Mouse (Mus musculus) midbrain, embryonic 15.5 days (tissue): Measurements from ENCODE around the gene Gm11938. TPM values are rescaled to one million over a fixed set of nuclear protein-coding genes. Genes with fewer than 3 reads are reported as not detected.
"Not testable (repeated sequence)": the region's sequence is repeated elsewhere in the genome, so short reads cannot be mapped to it uniquely, and the experiment has no call there.

ENCODE experiments used
- ATAC-seq: fragments of 200-750 bp; cut with Nextera tagmentation; replicated peaks from 2 replicates; pipeline ENCODE4 v1.8.0; 2017; ENCODE audit warnings: moderate TSS enrichment
- H3K27ac ChIP-seq: fragments of 300-500 bp; sonication (generic); 2 replicates; pipeline ENCODE4 v1.5.1; 2015; ENCODE audit warnings: mild to moderate bottlenecking, inconsistent platforms
- H3K27me3 ChIP-seq: fragments of 300-500 bp; sonication (generic); replicated peaks from 2 replicates; pipeline ENCODE4 v1.6.1; 2015; ENCODE audit warnings: inconsistent platforms
- H3K36me3 ChIP-seq: fragments of 300-500 bp; sonication (generic); replicated peaks from 2 replicates; pipeline ENCODE4 v1.6.1; 2015; ENCODE audit warnings: inconsistent platforms
- H3K4me1 ChIP-seq: fragments of 300-500 bp; sonication (generic); 2 replicates; pipeline ENCODE4 v1.6.1; 2015; ENCODE audit warnings: inconsistent platforms
- H3K4me2 ChIP-seq: fragments of 300-500 bp; sonication (generic); 2 replicates; pipeline ENCODE4 v1.6.1; 2015; ENCODE audit warnings: inconsistent platforms, mild to moderate bottlenecking, moderate library complexity
- H3K4me3 ChIP-seq: fragments of 300-500 bp; sonication (generic); 2 replicates; pipeline ENCODE4 v1.5.1; 2015; ENCODE audit warnings: mild to moderate bottlenecking, inconsistent platforms
- H3K9ac ChIP-seq: fragments of 300-500 bp; sonication (generic); 2 replicates; pipeline ENCODE4 v1.6.1; 2015; ENCODE audit warnings: mild to moderate bottlenecking, inconsistent platforms
- H3K9me3 ChIP-seq: fragments of 300-500 bp; sonication (generic); 2 replicates; pipeline ENCODE4 v1.6.1; 2016; ENCODE audit warnings: inconsistent platforms
- WGBS: fragments of 180-500 bp; shearing (Covaris S2); methylation state at CpG from one replicate; pipeline ENCODE4 v1.1.7; 2015; ENCODE audit warnings: mixed read lengths; 5-methylcytosine and 5-hydroxymethylcytosine counted together
- polyA plus RNA-seq: library from polyadenylated mRNA; unstranded; fragments of >200 nt; fragmentation: Nextera tagmentation; extraction: Ambion mirVana; gene quantifications from 2 replicates; pipeline ENCODE4 v1.2.1, GENCODE M21; 2015

Gm11938 gene
- not detected in 2 replicates for polyA plus RNA-seq

- H3K9me3 ChIP-seq, H3K36me3 ChIP-seq, H3K4me1 ChIP-seq, H3K9ac ChIP-seq, ATAC-seq, H3K27ac ChIP-seq, H3K4me2 ChIP-seq, H3K27me3 ChIP-seq, H3K4me3 ChIP-seq: not testable (repeated sequence)
- 78% methylated on average over 1 of the region's 1 CpGs for WGBS
Measured at GRCm38 (mm10) chr11:99603208-99603607, at the start of gene Gm11938. TSS of gene Gm11938 (minus strand) at chr11:99603308.

GRCm38 (mm10) chr11:99650136-99650535 lies 47.0 kb upstream of the Gm11938 start, which contains the start of gene Gm11555:
TSS of gene Gm11555 (minus strand) at chr11:99650236.
- ATAC-seq, result no peak
- WGBS, result 81% methylated on average over 2 of the region's 2 CpGs

GRCm38 (mm10) chr11:99646444-99646843 lies 43.3 kb upstream of the Gm11938 start:
- no peaks in the 10 kb centered on the region for H3K4me1 ChIP-seq
- H3K4me3 ChIP-seq, result no peak overlapping the region
- no peak overlapping the region for H3K27ac ChIP-seq
- no peak overlapping the region for H3K4me2 ChIP-seq
- 91% methylated on average over 15 of the region's 15 CpGs for WGBS
- H3K9ac ChIP-seq, result no peak overlapping the region
- ATAC-seq, result no peak
- H3K9me3 ChIP-seq, result no peaks in the 10 kb centered on the region
- H3K27me3 ChIP-seq, result no peaks in the 10 kb centered on the region
- H3K36me3 ChIP-seq, result no peaks in the 10 kb centered on the region

More at GRCm38 (mm10) chr11:99650136-99650535, 47.0 kb upstream of the Gm11938 start, which contains the start of gene Gm11555:
- Histone ChIP-seq H3K4me1 (no peaks in the 10 kb centered on the region), H3K9ac (no peak within 1 kb of the TSS), H3K9me3 (no peaks in the 10 kb centered on the region), H3K36me3 (no peaks in the 10 kb centered on the region), H3K4me3 (no peak within 1 kb of the TSS), H3K4me2 (no peak within 1 kb of the TSS), H3K27me3 (no peaks in the 10 kb centered on the region), H3K27ac (no peak within 1 kb of the TSS)

GRCm38 (mm10) chr11:99644351-99644750 lies 41.2 kb upstream of the Gm11938 start:
- Histone ChIP-seq H3K27ac (no peak overlapping the region), H3K9ac (no peak overlapping the region), H3K27me3 (no peaks in the 10 kb centered on the region), H3K36me3 (no peaks in the 10 kb centered on the region), H3K4me2 (no peak overlapping the region), H3K4me3 (no peak overlapping the region), H3K4me1 (no peaks in the 10 kb centered on the region), H3K9me3 (no peaks in the 10 kb centered on the region)
- 70% methylated on average over 3 of the region's 3 CpGs for WGBS
- ATAC-seq, result no peak

GRCm38 (mm10) chr11:99643635-99644139 lies 40.6 kb upstream of the Gm11938 start, which contains the start of gene Krtap4-7:
TSS of gene Krtap4-7 (minus strand) at chr11:99644089.
- not testable (repeated sequence) for H3K36me3 ChIP-seq, ATAC-seq, H3K4me2 ChIP-seq, H3K27me3 ChIP-seq, H3K9me3 ChIP-seq, H3K27ac ChIP-seq, H3K4me3 ChIP-seq, H3K9ac ChIP-seq, H3K4me1 ChIP-seq
- 89% methylated on average over 9 of the region's 9 CpGs for WGBS

- ATAC-seq, result no peak
- WGBS, result 55% methylated on average over 1 of the region's 1 CpGs
Measured at GRCm38 (mm10) chr11:99640926-99641325, 37.8 kb upstream of the Gm11938 start.

GRCm38 (mm10) chr11:99637086-99637485 lies 34.0 kb upstream of the Gm11938 start:
- 0 out of 2 replicates have a peak, but pooled peaks cover 5% of the 10 kb centered on the region for H3K4me1 ChIP-seq
- no peak overlapping the region for H3K27ac ChIP-seq
- H3K36me3 ChIP-seq, result no peaks in the 10 kb centered on the region
- no peak overlapping the region for H3K4me2 ChIP-seq
- H3K9me3 ChIP-seq, result no peaks in the 10 kb centered on the region
- ATAC-seq, result no peak
- no peak overlapping the region for H3K4me3 ChIP-seq
- H3K9ac ChIP-seq, result no peak overlapping the region
- H3K27me3 ChIP-seq, result no peaks in the 10 kb centered on the region
- WGBS, result 73% methylated on average over 1 of the region's 1 CpGs

More at GRCm38 (mm10) chr11:99640926-99641325, 37.8 kb upstream of the Gm11938 start:
- Histone ChIP-seq H3K9ac (no peak overlapping the region), H3K27ac (no peak overlapping the region), H3K27me3 (no peaks in the 10 kb centered on the region), H3K9me3 (no peaks in the 10 kb centered on the region), H3K4me1 (no peaks in the 10 kb centered on the region), H3K4me2 (no peak overlapping the region), H3K36me3 (no peaks in the 10 kb centered on the region), H3K4me3 (no peak overlapping the region)

- no peak within 1 kb of the TSS for H3K4me2 ChIP-seq
- H3K9ac ChIP-seq, result no peak within 1 kb of the TSS
- no peaks in the 10 kb centered on the region for H3K27me3 ChIP-seq
- H3K4me3 ChIP-seq, result no peak within 1 kb of the TSS
- ATAC-seq, result no peak
- H3K36me3 ChIP-seq, result no peaks in the 10 kb centered on the region
- WGBS, result 42% methylated on average over 8 of the region's 8 CpGs
- H3K4me1 ChIP-seq, result 0 out of 2 replicates have a peak, but pooled peaks cover 5% of the 10 kb centered on the region
- H3K27ac ChIP-seq, result no peak within 1 kb of the TSS
- H3K9me3 ChIP-seq, result no peaks in the 10 kb centered on the region
Measured at GRCm38 (mm10) chr11:99634653-99635134, 31.6 kb upstream of the Gm11938 start, which contains the start of gene Krtap4-2. TSS of gene Krtap4-2 (minus strand) at chr11:99635084.

- H3K27ac ChIP-seq, result no peak overlapping the region
- no peaks in the 10 kb centered on the region for H3K27me3 ChIP-seq
- no peak overlapping the region for H3K4me2 ChIP-seq
- 0 out of 2 replicates have a peak, but pooled peaks cover 5% of the 10 kb centered on the region for H3K4me1 ChIP-seq
- 84% methylated on average over 2 of the region's 2 CpGs for WGBS
- H3K4me3 ChIP-seq, result no peak overlapping the region
- ATAC-seq, result no peak
- H3K9ac ChIP-seq, result no peak overlapping the region
- H3K36me3 ChIP-seq, result no peaks in the 10 kb centered on the region
- no peaks in the 10 kb centered on the region for H3K9me3 ChIP-seq
Measured at GRCm38 (mm10) chr11:99633293-99633692, 30.2 kb upstream of the Gm11938 start.

GRCm38 (mm10) chr11:99630890-99631289 lies 27.8 kb upstream of the Gm11938 start:
- Histone ChIP-seq H3K27me3 (no peaks in the 10 kb centered on the region), H3K4me1 (0 out of 2 replicates have a peak, but pooled peaks cover 5% of the 10 kb centered on the region), H3K4me3 (no peak overlapping the region), H3K36me3 (no peaks in the 10 kb centered on the region), H3K9me3 (no peaks in the 10 kb centered on the region), H3K4me2 (no peak overlapping the region), H3K9ac (no peak overlapping the region), H3K27ac (no peak overlapping the region)
- ATAC-seq, result no peak
- WGBS, result 80% methylated on average over 3 of the region's 3 CpGs

GRCm38 (mm10) chr11:99628138-99628537 lies 25.0 kb upstream of the Gm11938 start, which contains the start of gene Krtap4-1:
TSS of gene Krtap4-1 (minus strand) at chr11:99628238.
- Histone ChIP-seq H3K36me3 (no peaks in the 10 kb centered on the region), H3K4me3 (no peak within 1 kb of the TSS), H3K9ac (no peak within 1 kb of the TSS), H3K27me3 (no peaks in the 10 kb centered on the region), H3K4me2 (no peak within 1 kb of the TSS), H3K27ac (no peak within 1 kb of the TSS), H3K9me3 (no peaks in the 10 kb centered on the region), H3K4me1 (no peaks in the 10 kb centered on the region)
- WGBS, result 82% methylated on average over 4 of the region's 4 CpGs
- ATAC-seq, result no peak

GRCm38 (mm10) chr11:99620335-99620734 lies 17.2 kb upstream of the Gm11938 start, which contains the start of gene Gm11562:
TSS of gene Gm11562 (minus strand) at chr11:99620435.
- no peak within 1 kb of the TSS for H3K9ac ChIP-seq
- WGBS, result 85% methylated on average over 2 of the region's 2 CpGs
- H3K4me1 ChIP-seq, result no peaks in the 10 kb centered on the region
- no peaks in the 10 kb centered on the region for H3K27me3 ChIP-seq
- no peak for ATAC-seq
- H3K4me2 ChIP-seq, result no peak within 1 kb of the TSS
- H3K4me3 ChIP-seq, result no peak within 1 kb of the TSS
- H3K9me3 ChIP-seq, result no peaks in the 10 kb centered on the region
- H3K27ac ChIP-seq, result no peak within 1 kb of the TSS
- no peaks in the 10 kb centered on the region for H3K36me3 ChIP-seq
